Mouse (Mus musculus) limb, embryonic 14.5 days (tissue): Measurements from ENCODE around the gene Cdcp2. TPM values are rescaled to one million over a fixed set of nuclear protein-coding genes. Genes with fewer than 3 reads are reported as not detected.

Source experiments
- ATAC-seq: fragments of 200-750 bp; cut with Nextera tagmentation; 2 replicates; pipeline ENCODE4 v1.8.0; 2017; ENCODE audit warnings: low read depth, moderate number of reproducible peaks, moderate TSS enrichment; ENCODE audit not compliant: low FRiP score
- DNase-seq: peaks from one replicate; pipeline ENCODE4 v3.0.0-alpha.2; 2015; ENCODE audit warnings: low spot score
- H3K27ac ChIP-seq: fragments of 300-500 bp; sonication (generic); replicated peaks from 2 replicates; pipeline ENCODE4 v1.5.1; 2014; ENCODE audit warnings: low read depth, mild to moderate bottlenecking, low read length, moderate library complexity, mixed read lengths
- H3K27me3 ChIP-seq: fragments of 300-500 bp; sonication (generic); 2 replicates; pipeline ENCODE4 v1.6.1; 2014; ENCODE audit warnings: low read length, mixed read lengths; ENCODE audit not compliant: control insufficient read depth, insufficient read depth
- H3K36me3 ChIP-seq: fragments of 300-500 bp; sonication (generic); 2 replicates; pipeline ENCODE4 v1.6.1; 2014; ENCODE audit warnings: mild to moderate bottlenecking, low read length, moderate library complexity, mixed read lengths; ENCODE audit not compliant: control insufficient read depth, insufficient read depth
- H3K4me1 ChIP-seq: fragments of 300-500 bp; sonication (generic); 2 replicates; pipeline ENCODE4 v1.6.1; 2014; ENCODE audit warnings: antibody characterized with exemption, low read length, mixed read lengths; ENCODE audit not compliant: control insufficient read depth, insufficient read depth
- H3K4me2 ChIP-seq: fragments of 300-500 bp; sonication (generic); replicated peaks from 2 replicates; pipeline ENCODE4 v1.6.1; 2014; ENCODE audit warnings: low read depth, mild to moderate bottlenecking, low read length, moderate library complexity; ENCODE audit not compliant: severe bottlenecking
- H3K4me3 ChIP-seq: fragments of 300-500 bp; sonication (generic); replicated peaks from 2 replicates; pipeline ENCODE4 v1.5.1; 2014; ENCODE audit warnings: low read length
- H3K9ac ChIP-seq: fragments of 300-500 bp; sonication (generic); 2 replicates; pipeline ENCODE4 v1.6.1; 2014; ENCODE audit warnings: mild to moderate bottlenecking, low read depth, low read length, moderate library complexity; ENCODE audit not compliant: severe bottlenecking
- H3K9me3 ChIP-seq: fragments of 300-500 bp; sonication (generic); 2 replicates; pipeline ENCODE4 v1.6.1; 2016; ENCODE audit warnings: low read length; ENCODE audit not compliant: control insufficient read depth
- POLR2A ChIP-seq: fragments of 200-500 bp; IDR thresholded peaks from 2 replicates; pipeline ENCODE4 v1.8.0; 2012; ENCODE audit warnings: inconsistent platforms, mild to moderate bottlenecking, moderate library complexity, borderline replicate concordance; ENCODE audit not compliant: insufficient read depth, insufficient read length; ENCODE audit errors: extremely low read depth
- WGBS: fragments of 180-500 bp; shearing (Covaris S2); extraction: QIAGEN DNeasy Blood & Tissue Kit; methylation state at CpG from one replicate; pipeline ENCODE4 v1.1.7; 2014; 5-methylcytosine and 5-hydroxymethylcytosine counted together
- polyA plus RNA-seq, 2 experiments: library from polyadenylated mRNA; depleted of rRNA in 1 of 2; stranded (reverse) in 1 of 2; unstranded in 1 of 2; fragments of >200 nt; fragmentation: Nextera tagmentation in 1 of 2; extraction: Ambion mirVana in 1 of 2; gene quantifications; 2 replicates each; pipeline versions ENCODE4 v1.2.1 to v1.2.3; 2012 to 2014

The Cdcp2 gene
- polyA plus RNA-seq, 2 experiments: 0.04 TPM; not detected in 1

GRCm38 (mm10) chr4:107124376-107124775, 27.7 kb downstream of the Cdcp2 start:
- Histone ChIP-seq H3K36me3 (no peaks in the 10 kb centered on the region), H3K4me1 (0 out of 2 replicates have a peak, but pooled peaks cover 8% of the 10 kb centered on the region), H3K4me2 (no peak overlapping the region), H3K9ac (no peak overlapping the region), H3K27me3 (no peaks in the 10 kb centered on the region), H3K9me3 (no peaks in the 10 kb centered on the region), H3K27ac (no peak overlapping the region), H3K4me3 (no peak overlapping the region)
- no peak for DNase-seq
- no peak for ATAC-seq
- TF ChIP-seq POLR2A: no peak
- WGBS: 49% methylated on average over 7 of the region's 7 CpGs

- H3K27me3 ChIP-seq: no peaks in the 10 kb centered on the region
- ATAC-seq: no peak
- H3K36me3 ChIP-seq: no peaks in the 10 kb centered on the region
- no peaks in the 10 kb centered on the region for H3K9me3 ChIP-seq
- H3K4me2 ChIP-seq: no peak overlapping the region
- no peak for DNase-seq
- H3K27ac ChIP-seq: no peak overlapping the region
- no peak overlapping the region for H3K4me3 ChIP-seq
- H3K4me1 ChIP-seq: 0 out of 2 replicates have a peak, but pooled peaks cover 8% of the 10 kb centered on the region
- 61% methylated on average over 5 of the region's 5 CpGs for WGBS
- no peak overlapping the region for H3K9ac ChIP-seq
- no peak for TF ChIP-seq POLR2A
These were observed 28.4 kb downstream of the Cdcp2 start for GRCm38 (mm10) chr4:107125101-107125500.

GRCm38 (mm10) chr4:107126389-107126788, 29.7 kb downstream of the Cdcp2 start:
- no peak overlapping the region for H3K4me2 ChIP-seq
- no peak for TF ChIP-seq POLR2A
- 0 out of 2 replicates have a peak, but pooled peaks cover 8% of the 10 kb centered on the region for H3K4me1 ChIP-seq
- H3K9ac ChIP-seq: no peak overlapping the region
- H3K9me3 ChIP-seq: no peaks in the 10 kb centered on the region
- H3K27ac ChIP-seq: no peak overlapping the region
- WGBS: 55% methylated on average over 10 of the region's 10 CpGs
- DNase-seq (no peak), ATAC-seq (no peak)
- no peaks in the 10 kb centered on the region for H3K27me3 ChIP-seq
- H3K36me3 ChIP-seq: no peaks in the 10 kb centered on the region
- no peak overlapping the region for H3K4me3 ChIP-seq

GRCm38 (mm10) chr4:107126891-107127524, 30.3 kb downstream of the Cdcp2 start:
- DNase-seq (no peak), ATAC-seq (peak; percentile 56; the same call in 1 of the 2 replicates)
- no peaks in the 10 kb centered on the region for H3K27me3 ChIP-seq
- 0 out of 2 replicates have a peak, but pooled peaks cover 5% of the 10 kb centered on the region for H3K4me1 ChIP-seq
- no peaks in the 10 kb centered on the region for H3K36me3 ChIP-seq
- H3K4me2 ChIP-seq: no peak overlapping the region
- no peak overlapping the region for H3K4me3 ChIP-seq
- no peak for TF ChIP-seq POLR2A
- no peaks in the 10 kb centered on the region for H3K9me3 ChIP-seq
- 35% methylated on average over 13 of the region's 13 CpGs for WGBS
- no peak overlapping the region for H3K9ac ChIP-seq
- no peak overlapping the region for H3K27ac ChIP-seq

- 0 out of 2 replicates have a peak overlapping the region, but pooled peaks have one; percentile 7 for H3K9ac ChIP-seq
- H3K27me3 ChIP-seq: no peaks in the 10 kb centered on the region
- no peaks in the 10 kb centered on the region for H3K9me3 ChIP-seq
- no peaks in the 10 kb centered on the region for H3K36me3 ChIP-seq
- DNase-seq: no peak
- no peak overlapping the region for H3K4me3 ChIP-seq
- 0 out of 2 replicates have a peak, but pooled peaks have one; percentile 21 for ATAC-seq
- no peak overlapping the region for H3K4me2 ChIP-seq
- TF ChIP-seq POLR2A: no peak
- WGBS: 27% methylated on average over 13 of the region's 13 CpGs
- H3K4me1 ChIP-seq: 0 out of 2 replicates have a peak, but pooled peaks cover 5% of the 10 kb centered on the region
- H3K27ac ChIP-seq: no peak overlapping the region
These were observed 31.4 kb downstream of the Cdcp2 start for GRCm38 (mm10) chr4:107127901-107128669.
